Mouse (Mus musculus) forelimb bud, embryonic 11.5 days (tissue): ENCODE data around the gene Vmn1r163.
"Not testable (repeated sequence)": the region's sequence is repeated elsewhere in the genome, so short reads cannot be mapped to it uniquely, and the experiment has no call there.

Experiments
- DNase-seq: peaks from one replicate; pipeline ENCODE4 v3.0.0-alpha.2; 2012; ENCODE audit warnings: low read depth, low spot score

Gene Vmn1r163

DNA sequence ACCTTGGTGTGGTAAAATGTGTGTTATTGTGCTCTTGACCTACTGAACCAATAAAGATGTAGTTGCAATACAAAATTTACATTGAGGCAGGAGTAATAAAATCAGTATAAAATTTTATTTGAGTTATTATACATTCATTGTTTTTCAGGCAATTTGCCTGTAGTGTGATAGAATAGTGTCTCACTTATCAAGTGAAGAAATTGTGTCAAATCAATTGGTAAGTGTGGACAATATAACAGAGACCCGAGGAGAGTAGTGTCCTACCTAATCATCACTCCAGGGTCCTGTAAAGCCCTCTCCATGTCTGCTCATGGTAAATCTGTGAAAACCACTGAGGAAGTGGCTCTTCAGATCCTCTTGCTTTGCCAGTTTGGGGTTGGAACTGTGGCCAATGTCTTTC is at the start of gene Vmn1r163:
Gene Vmn1r163 (plus strand): TSS at position 301 of the 400 bp plus-strand sequence.
- DNase-seq, result not testable (repeated sequence)

DNA sequence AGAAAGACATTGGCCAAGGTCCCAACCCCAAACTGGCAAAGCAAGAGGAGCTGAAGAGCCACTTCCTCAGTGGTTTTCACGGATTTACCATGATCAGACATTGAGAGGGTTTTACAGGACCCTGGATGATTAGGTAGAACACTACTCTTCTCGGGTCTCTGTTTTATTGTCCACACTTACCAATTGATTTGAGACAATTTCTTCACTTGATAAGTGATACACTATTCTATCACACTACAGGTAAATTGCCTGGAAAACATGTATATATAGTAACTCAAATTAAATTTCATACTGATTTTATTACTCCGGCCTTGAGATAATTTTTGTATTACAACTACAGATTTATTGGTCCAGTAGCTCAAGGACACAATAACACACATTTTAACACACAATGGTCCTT is 35.5 kb upstream of the Vmn1r163 start, which contains the start of gene Gm4216:
Gene Gm4216 (minus strand): TSS at position 101 of the 400 bp plus-strand sequence.
- not testable (repeated sequence) for DNase-seq

DNA sequence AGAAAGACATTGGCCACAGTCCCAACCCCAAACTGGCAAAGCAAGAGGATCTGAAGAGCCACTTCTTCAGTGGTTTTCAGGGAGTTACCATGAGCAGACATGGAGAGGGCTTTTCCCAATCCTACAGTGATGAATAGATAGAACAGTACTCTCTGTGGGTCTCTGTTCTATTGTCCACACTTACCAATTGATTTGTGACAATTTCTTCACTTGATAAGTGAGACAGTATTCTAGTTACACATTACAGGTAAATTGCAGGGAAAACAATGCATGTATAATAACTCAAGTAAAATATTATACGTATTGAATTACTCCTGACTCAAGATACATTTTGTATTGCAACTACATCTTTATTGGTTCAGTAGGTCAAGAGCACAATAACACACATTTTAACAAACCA is 12.0 kb downstream of the Vmn1r163 start, which contains the start of gene Gm8720:
Gene Gm8720 (minus strand): TSS at position 101 of the 400 bp plus-strand sequence.
- not testable (repeated sequence) for DNase-seq
